Mouse (Mus musculus) cerebellum, adult (tissue): ENCODE results near the gene Cyp2s1.
"Not testable (repeated sequence)": the region's sequence is repeated elsewhere in the genome, so short reads cannot be mapped to it uniquely, and the experiment has no call there.

Source experiments
- ATAC-seq: cut with Nextera tagmentation; 2 replicates; pipeline ENCODE4 v1.9.2; 2017; ENCODE audit warnings: mild to moderate bottlenecking, moderate library complexity, mixed read lengths; ENCODE audit not compliant: insufficient number of reproducible peaks, low FRiP score, low TSS enrichment

The Cyp2s1 gene

GRCm38 (mm10) chr7:25814711-25815110, 2.0 kb downstream of the Cyp2s1 start:
- ATAC-seq: no peak

GRCm38 (mm10) chr7:25812195-25812594, 4.5 kb downstream of the Cyp2s1 start:
- no peak for ATAC-seq

- ATAC-seq: no peak
These were observed 5.0 kb downstream of the Cyp2s1 start for GRCm38 (mm10) chr7:25811716-25812115.

GRCm38 (mm10) chr7:25805631-25806343, 10.9 kb downstream of the Cyp2s1 start:
- ATAC-seq: no peak

- ATAC-seq: no peak
These were observed 11.9 kb downstream of the Cyp2s1 start for GRCm38 (mm10) chr7:25804792-25805191.

- no peak for ATAC-seq
These were observed 13.3 kb downstream of the Cyp2s1 start for GRCm38 (mm10) chr7:25803460-25803859.

- no peak for ATAC-seq
These were observed 14.2 kb downstream of the Cyp2s1 start for GRCm38 (mm10) chr7:25802241-25803125.

GRCm38 (mm10) chr7:25801031-25801430, 15.7 kb downstream of the Cyp2s1 start:
- no peak for ATAC-seq

- ATAC-seq: no peak
These were observed 17.3 kb downstream of the Cyp2s1 start for GRCm38 (mm10) chr7:25799369-25799768.

- ATAC-seq: no peak
These were observed 18.2 kb downstream of the Cyp2s1 start for GRCm38 (mm10) chr7:25798540-25798939.

- no peak for ATAC-seq
These were observed 21.9 kb downstream of the Cyp2s1 start for GRCm38 (mm10) chr7:25794775-25795174.

- ATAC-seq: no peak
These were observed 23.0 kb downstream of the Cyp2s1 start for GRCm38 (mm10) chr7:25793679-25794078.

- ATAC-seq: not testable (repeated sequence)
These were observed 23.7 kb downstream of the Cyp2s1 start for GRCm38 (mm10) chr7:25792966-25793365.

- ATAC-seq: no peak
These were observed 26.1 kb downstream of the Cyp2s1 start for GRCm38 (mm10) chr7:25790615-25791014.

GRCm38 (mm10) chr7:25789129-25789440, 27.6 kb downstream of the Cyp2s1 start:
- no peak for ATAC-seq

- 0 out of 2 replicates have a peak, but pooled peaks have one; percentile 36 for ATAC-seq
These were observed 28.2 kb downstream of the Cyp2s1 start, which contains the start of gene Axl for GRCm38 (mm10) chr7:25788220-25789128. Axl (minus strand) TSS chr7:25788705.

- no peak for ATAC-seq
These were observed 29.1 kb downstream of the Cyp2s1 start for GRCm38 (mm10) chr7:25787456-25788219.

- no peak for ATAC-seq
These were observed 29.7 kb downstream of the Cyp2s1 start for GRCm38 (mm10) chr7:25786974-25787373.

GRCm38 (mm10) chr7:25785752-25786151, 31.0 kb downstream of the Cyp2s1 start:
- ATAC-seq: no peak

- ATAC-seq: no peak
These were observed 31.9 kb downstream of the Cyp2s1 start for GRCm38 (mm10) chr7:25784808-25785207.
